Mouse (Mus musculus) neural tube, embryonic 12.5 days (tissue): ENCODE results near the gene Mpig6b. TPM values are rescaled to one million over a fixed set of nuclear protein-coding genes. Genes with fewer than 3 reads are reported as not detected.

Experiments used
- ATAC-seq: fragments of 200-750 bp; cut with Nextera tagmentation; 2 replicates; pipeline ENCODE4 v1.8.0; 2017; ENCODE audit warnings: low read depth, mild to moderate bottlenecking, moderate TSS enrichment, moderate library complexity; ENCODE audit not compliant: low FRiP score
- H3K27ac ChIP-seq: fragments of 300-500 bp; sonication (generic); 2 replicates; pipeline ENCODE4 v1.5.1; 2016
- H3K27me3 ChIP-seq: fragments of 300-500 bp; sonication (generic); replicated peaks from 2 replicates; pipeline ENCODE4 v1.6.1; 2016; ENCODE audit warnings: mild to moderate bottlenecking
- H3K36me3 ChIP-seq: fragments of 300-500 bp; sonication (generic); 2 replicates; pipeline ENCODE4 v1.6.1; 2016; ENCODE audit warnings: mild to moderate bottlenecking
- H3K4me1 ChIP-seq: fragments of 300-500 bp; sonication (generic); 2 replicates; pipeline ENCODE4 v1.6.1; 2016
- H3K4me2 ChIP-seq: fragments of 300-500 bp; sonication (generic); replicated peaks from 2 replicates; pipeline ENCODE4 v1.6.1; 2016; ENCODE audit warnings: mild to moderate bottlenecking
- H3K4me3 ChIP-seq: fragments of 300-500 bp; sonication (generic); 2 replicates; pipeline ENCODE4 v1.5.1; 2016
- H3K9ac ChIP-seq: fragments of 300-500 bp; sonication (generic); 2 replicates; pipeline ENCODE4 v1.6.1; 2016; ENCODE audit warnings: mild to moderate bottlenecking
- H3K9me3 ChIP-seq: fragments of 300-500 bp; sonication (generic); 2 replicates; pipeline ENCODE4 v1.6.1; 2016; ENCODE audit warnings: mild to moderate bottlenecking
- WGBS: fragments of 180-500 bp; shearing (Covaris S2); methylation state at CpG from one replicate; pipeline ENCODE4 v1.1.7; 2016; 5-methylcytosine and 5-hydroxymethylcytosine counted together
- polyA plus RNA-seq: library from polyadenylated mRNA; unstranded; fragments of >200 nt; fragmentation: Nextera tagmentation; extraction: Ambion mirVana; gene quantifications from 2 replicates; pipeline ENCODE4 v1.2.1, GENCODE M21; 2016

Mpig6b gene
- polyA plus RNA-seq, 1 experiment from 2014 or later, result 0.81 TPM

DNA sequence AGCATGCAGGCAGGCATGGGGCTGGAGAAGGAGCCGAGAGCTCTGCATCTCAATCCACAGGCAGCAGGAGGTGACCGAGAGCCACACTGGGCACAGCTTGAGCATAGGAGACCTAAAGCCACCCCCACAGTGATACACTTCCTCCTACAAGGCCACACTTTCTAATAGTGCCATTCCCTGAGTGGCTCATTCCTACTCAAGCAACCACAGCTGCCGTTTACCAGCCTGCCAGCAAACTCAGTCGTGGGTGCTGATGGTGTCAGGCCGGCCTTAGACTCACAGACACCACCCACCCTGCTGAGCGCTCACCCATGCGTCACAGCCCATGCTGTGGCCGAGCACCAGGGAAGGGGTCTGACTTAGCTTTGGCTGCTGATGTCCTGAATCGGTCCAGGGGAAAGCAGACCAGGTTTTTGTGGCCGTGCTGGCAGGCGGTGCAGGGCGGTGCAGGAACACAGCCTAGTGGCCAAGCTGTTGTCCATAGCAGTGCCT, 31.2 kb upstream of the Mpig6b start:
- Histone ChIP-seq H3K27me3 (no peaks in the 10 kb centered on the region), H3K4me2 (no peak overlapping the region), H3K9me3 (no peaks in the 10 kb centered on the region), H3K4me1 (no peaks in the 10 kb centered on the region), H3K36me3 (peaks cover 91% of the 10 kb centered on the region), H3K27ac (no peak overlapping the region), H3K4me3 (no peak overlapping the region), H3K9ac (no peak overlapping the region)
- 86% methylated on average over 12 of the region's 12 CpGs for WGBS
- ATAC-seq, result no peak

DNA sequence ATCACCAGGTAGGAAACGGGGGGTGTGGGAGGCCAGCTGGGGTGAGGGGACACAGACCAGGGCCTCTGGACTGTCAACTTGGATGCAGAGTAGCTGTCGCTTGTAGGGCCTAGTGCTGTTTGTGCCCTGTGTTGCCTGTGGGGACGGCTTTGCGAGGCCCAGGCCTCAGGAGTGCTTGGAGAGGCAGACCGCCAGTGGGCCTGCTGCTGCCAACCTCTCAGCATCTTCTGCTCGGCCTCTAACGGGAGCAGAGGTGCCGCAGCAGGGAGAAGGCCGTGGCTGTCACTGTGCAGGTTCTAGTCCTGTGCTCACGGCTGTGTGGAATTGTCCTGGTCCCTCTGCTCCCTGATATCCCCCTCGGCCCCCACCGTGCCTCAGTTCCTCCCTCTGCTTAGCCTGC, 30.6 kb upstream of the Mpig6b start:
- Histone ChIP-seq H3K4me3 (no peak overlapping the region), H3K9me3 (no peaks in the 10 kb centered on the region)
- no peak for ATAC-seq

DNA sequence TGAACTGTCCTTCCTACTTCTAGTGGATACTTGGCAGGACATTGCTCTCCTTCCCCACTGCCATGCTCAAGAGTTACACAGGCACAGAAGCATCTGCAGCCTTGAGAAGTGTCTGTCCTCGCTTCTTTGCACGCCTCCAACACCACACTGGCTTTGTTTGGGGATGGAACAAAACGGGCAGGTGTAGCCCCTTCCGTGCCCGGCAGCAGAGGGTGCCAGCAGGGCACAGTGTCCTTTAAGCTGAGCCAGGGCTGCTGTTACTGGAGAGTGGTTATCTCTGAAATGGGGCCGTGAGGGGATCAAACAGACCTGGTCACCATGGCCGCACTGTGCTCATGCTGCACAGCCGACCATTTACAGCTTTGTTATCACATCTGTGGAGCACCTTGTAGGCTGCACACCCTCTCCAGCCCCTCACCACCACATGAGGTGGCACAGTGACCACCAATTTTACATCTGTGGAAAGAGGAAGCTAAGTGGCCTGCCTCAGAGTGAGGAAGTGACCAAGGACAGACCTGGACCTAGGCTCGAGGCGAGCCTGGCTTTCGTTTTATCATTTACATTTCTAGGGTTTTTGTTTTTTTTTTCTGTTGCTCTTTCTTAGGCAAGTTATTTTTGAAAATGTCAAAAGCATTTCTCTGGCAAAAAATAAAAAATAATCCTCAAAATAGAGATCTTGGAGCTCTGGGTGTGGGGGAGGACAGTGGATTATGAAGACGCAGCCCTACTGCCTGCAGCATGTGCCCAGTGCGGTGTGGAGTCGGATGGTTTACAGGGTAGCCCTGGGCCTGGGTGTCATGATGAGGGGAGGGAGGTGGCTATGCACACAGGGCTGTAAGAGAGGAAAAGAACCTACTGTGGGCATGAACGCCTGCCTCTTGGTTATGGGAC, 28.7 kb upstream of the Mpig6b start:
- Histone ChIP-seq H3K36me3 (peaks cover 76% of the 10 kb centered on the region), H3K9ac (0 out of 2 replicates have a peak overlapping the region, but pooled peaks have one; percentile 29)

More for the DNA sequence above, 30.6 kb upstream of the Mpig6b start:
- no peak overlapping the region for H3K27ac ChIP-seq
- H3K4me1 ChIP-seq, result no peaks in the 10 kb centered on the region
- H3K36me3 ChIP-seq, result peaks cover 91% of the 10 kb centered on the region
- H3K27me3 ChIP-seq, result no peaks in the 10 kb centered on the region
- WGBS, result 85% methylated on average over 12 of the region's 12 CpGs
- no peak overlapping the region for H3K9ac ChIP-seq
- no peak overlapping the region for H3K4me2 ChIP-seq

DNA sequence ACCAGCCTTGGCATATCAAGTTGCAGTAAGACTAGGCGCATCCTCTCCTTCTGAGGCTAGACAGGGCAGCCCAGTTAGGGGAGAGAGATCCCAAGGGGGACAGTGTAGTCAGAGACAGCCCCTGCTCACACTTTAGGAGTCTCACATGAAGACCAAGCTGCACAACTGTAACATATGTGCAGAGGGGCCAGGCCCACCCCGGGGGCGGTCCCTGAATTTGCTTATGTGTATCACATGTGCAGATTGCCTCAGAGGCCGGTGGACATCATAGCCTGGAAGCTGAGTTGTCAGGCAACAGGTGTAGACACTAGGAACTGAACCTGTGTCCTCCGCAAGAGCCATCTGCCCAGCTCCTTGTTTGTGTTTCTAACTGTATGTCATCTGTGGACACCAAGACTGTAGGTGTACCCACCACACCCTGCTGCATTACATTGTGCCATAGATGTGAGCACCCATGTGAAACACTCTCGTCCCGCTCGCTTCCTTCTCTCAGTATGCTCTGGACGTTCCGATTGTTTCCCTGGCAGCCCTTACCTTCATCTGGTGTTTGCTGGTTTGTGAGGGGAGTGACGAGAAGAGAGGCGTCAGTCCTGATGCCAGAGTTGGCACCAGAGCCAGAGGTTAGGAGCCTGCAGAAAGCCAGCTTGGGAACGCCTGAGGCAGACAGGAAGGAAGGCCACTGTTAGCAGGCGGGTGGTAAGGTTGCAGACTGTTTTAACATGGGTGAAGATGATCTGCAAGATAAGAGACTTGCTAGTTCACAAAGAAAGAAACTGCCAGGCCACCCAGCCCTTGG, 26.6 kb upstream of the Mpig6b start:
- peaks cover 59% of the 10 kb centered on the region for H3K36me3 ChIP-seq
- H3K9ac ChIP-seq, result no peak overlapping the region
- no peak overlapping the region for H3K27ac ChIP-seq

More for the DNA sequence above, 28.7 kb upstream of the Mpig6b start:
- ATAC-seq, result no peak
- Histone ChIP-seq H3K27me3 (no peaks in the 10 kb centered on the region), H3K4me1 (peaks cover 12% of the 10 kb centered on the region), H3K9me3 (no peaks in the 10 kb centered on the region), H3K27ac (no peak overlapping the region), H3K4me3 (no peak overlapping the region), H3K4me2 (no peak overlapping the region)
- WGBS, result 93% methylated on average over 15 of the region's 15 CpGs

DNA sequence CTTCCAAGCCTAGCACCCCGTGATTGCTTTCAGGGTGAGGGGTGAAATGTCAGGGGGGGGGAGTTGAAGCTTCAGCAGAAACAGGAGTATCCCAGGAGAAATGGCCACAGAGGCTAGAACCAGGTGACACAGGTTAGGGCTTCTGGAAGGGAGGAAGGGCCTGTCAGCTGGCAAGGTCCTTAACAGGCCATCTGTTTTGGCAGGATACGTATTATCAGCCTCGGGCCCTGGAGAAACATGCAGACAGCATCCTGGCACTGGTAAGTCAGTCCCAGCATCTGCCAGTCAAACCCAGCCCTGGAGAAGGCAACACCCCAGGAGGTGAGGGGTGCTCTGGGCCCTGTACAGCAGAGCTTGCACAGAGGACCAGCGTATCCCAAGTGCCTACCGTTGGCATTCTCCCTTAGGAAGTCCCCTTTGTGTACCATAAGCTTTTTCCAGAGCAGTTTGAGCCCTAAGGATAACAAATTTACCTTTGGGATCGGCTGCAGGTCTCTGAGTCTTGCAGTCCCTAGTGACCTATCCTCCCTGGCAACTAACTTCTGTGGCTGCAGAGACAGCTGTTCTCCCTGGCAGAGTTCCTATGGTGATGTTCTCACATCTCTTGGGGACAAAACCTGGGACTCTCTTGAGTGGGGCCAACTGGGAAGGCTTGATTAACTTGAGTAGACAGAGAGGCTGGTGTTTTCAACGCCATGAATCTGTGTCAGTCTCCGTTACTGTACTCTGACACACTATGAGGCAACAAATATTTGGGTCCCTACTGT, 24.4 kb upstream of the Mpig6b start:
- Histone ChIP-seq H3K36me3 (peaks cover 39% of the 10 kb centered on the region), H3K4me1 (peaks cover 14% of the 10 kb centered on the region), H3K4me3 (peak overlapping the region; percentile 61), H3K9ac (peak overlapping the region; percentile 88), H3K9me3 (no peaks in the 10 kb centered on the region), H3K4me2 (peak overlapping the region; percentile 66), H3K27me3 (no peaks in the 10 kb centered on the region), H3K27ac (peak overlapping the region; percentile 32; the same call in 1 of the 2 replicates)
- ATAC-seq, result no peak
- WGBS, result 72% methylated on average over 8 of the region's 8 CpGs

More for the DNA sequence above, 26.6 kb upstream of the Mpig6b start:
- no peak overlapping the region for H3K4me3 ChIP-seq
- ATAC-seq, result no peak
- no peaks in the 10 kb centered on the region for H3K9me3 ChIP-seq
- H3K4me1 ChIP-seq, result peaks cover 14% of the 10 kb centered on the region
- no peak overlapping the region for H3K4me2 ChIP-seq
- no peaks in the 10 kb centered on the region for H3K27me3 ChIP-seq
- WGBS, result 94% methylated on average over 14 of the region's 14 CpGs

DNA sequence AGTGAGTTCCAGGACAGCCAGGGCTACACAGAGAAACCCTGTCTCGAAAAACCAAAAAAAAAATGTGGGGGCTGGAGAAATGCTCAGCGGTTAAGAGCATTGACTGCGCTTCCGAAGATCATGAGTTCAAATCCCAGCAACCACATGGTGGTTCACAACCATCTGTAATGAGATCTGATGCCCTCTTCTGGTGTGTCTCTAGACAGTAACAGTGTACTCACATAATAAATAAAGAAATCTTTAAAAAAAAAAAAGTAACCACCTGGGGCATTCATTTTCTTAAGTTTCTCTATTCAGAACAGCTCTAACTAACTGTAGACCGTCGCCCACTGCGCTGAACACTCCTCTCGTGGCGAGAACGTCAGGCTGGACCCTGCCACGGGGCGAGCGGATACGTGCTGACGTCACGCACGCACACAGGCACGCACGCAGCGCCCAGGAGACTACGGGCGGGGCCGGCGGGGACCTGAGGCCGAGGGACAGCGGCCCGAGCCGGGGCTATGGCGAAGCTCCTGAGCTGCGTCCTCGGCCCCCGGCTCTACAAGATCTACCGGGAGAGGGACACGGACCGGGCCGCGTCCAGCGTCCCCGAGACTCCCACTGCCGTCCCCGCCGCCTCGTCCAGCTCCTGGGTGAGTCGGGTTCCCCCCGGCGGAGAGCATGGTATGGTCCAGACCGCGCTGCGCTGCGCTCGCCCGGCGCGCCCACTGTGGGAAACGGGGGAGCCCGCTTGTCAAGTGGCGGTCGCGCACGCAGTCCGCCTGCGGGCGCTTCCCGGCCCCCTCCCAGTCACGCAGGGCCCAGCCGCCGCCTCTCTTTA, 23.1 kb upstream of the Mpig6b start, which contains the start of gene Abhd16a:
TSS of gene Abhd16a (plus strand) at position 439 of the 820 bp plus-strand sequence.
- Histone ChIP-seq H3K9ac (peak within 1 kb of the TSS; percentile 88), H3K27ac (peak within 1 kb of the TSS; percentile 87), H3K9me3 (no peaks in the 10 kb centered on the region), H3K27me3 (no peaks in the 10 kb centered on the region), H3K4me1 (peaks cover 14% of the 10 kb centered on the region), H3K4me2 (peak within 1 kb of the TSS; percentile 66), H3K36me3 (peaks cover 27% of the 10 kb centered on the region), H3K4me3 (peak within 1 kb of the TSS; percentile 61)
- ATAC-seq, result peak; percentile 98
- 3% methylated on average over 67 of the region's 67 CpGs for WGBS

DNA sequence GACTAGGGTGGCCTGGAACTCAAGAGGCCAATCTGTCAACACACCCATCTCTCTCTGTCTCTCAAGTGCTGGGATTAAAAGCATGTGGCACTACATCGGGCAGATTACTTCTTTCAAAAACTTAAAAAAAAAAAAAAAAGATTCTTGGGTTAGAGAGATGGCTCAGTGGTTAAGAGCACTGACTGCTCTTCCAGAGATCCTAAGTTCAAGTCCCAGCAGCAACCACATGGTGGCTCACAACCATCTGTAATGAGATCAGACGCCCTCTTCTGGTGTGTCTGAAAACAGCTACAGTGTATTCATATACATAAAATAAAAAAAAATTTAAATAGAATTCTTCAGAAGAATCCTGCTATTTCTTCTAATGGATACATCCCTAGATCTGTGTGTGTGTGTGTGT, 22.2 kb upstream of the Mpig6b start:
- Histone ChIP-seq H3K36me3 (peaks cover 19% of the 10 kb centered on the region), H3K9me3 (no peaks in the 10 kb centered on the region), H3K4me1 (peaks cover 14% of the 10 kb centered on the region), H3K4me3 (no peak overlapping the region), H3K27me3 (no peaks in the 10 kb centered on the region), H3K27ac (no peak overlapping the region), H3K9ac (no peak overlapping the region), H3K4me2 (no peak overlapping the region)
- 55% methylated on average over 2 of the region's 2 CpGs for WGBS
- ATAC-seq, result no peak

DNA sequence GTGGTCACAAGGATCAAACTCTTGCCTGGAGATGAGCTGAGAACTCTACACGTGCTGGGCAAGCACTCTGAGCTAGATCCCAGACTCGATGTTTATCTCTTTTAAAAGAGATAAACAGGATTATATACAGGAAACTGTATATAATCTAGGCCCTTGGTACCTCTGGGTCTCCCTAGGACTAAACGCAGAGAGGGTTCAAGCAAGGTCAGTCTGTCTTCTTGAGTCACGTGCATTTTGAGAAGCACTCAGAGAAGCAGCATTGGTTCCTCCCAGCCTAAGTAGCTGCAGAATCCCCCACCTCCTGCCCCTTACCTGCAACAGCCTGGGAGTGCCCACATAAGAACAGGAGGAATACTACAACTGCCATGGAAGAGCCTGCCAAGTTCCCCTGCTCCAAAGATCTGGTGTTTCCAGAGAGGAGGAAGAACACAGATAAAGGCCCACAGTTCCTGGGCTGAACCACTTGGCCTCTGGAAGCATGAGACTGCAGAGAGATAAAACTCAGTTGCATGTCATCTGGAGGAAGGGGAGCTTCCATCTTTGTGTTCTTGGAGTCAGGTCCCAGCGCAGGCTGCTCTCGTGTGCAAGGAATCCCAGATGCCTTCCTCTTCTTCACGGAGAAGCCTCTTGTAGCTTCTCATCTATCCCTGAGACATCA, 19.4 kb upstream of the Mpig6b start, which contains the start of gene Ly6g6f:
TSS of gene Ly6g6f (minus strand) at position 403 of the 658 bp plus-strand sequence.
- Histone ChIP-seq H3K4me1 (peaks cover 8% of the 10 kb centered on the region), H3K9me3 (no peaks in the 10 kb centered on the region), H3K4me2 (no peak within 1 kb of the TSS), H3K27me3 (no peaks in the 10 kb centered on the region), H3K27ac (no peak within 1 kb of the TSS), H3K36me3 (no peaks in the 10 kb centered on the region), H3K9ac (no peak within 1 kb of the TSS), H3K4me3 (no peak within 1 kb of the TSS)
- no peak for ATAC-seq
- WGBS, result 81% methylated on average over 7 of the region's 7 CpGs

DNA sequence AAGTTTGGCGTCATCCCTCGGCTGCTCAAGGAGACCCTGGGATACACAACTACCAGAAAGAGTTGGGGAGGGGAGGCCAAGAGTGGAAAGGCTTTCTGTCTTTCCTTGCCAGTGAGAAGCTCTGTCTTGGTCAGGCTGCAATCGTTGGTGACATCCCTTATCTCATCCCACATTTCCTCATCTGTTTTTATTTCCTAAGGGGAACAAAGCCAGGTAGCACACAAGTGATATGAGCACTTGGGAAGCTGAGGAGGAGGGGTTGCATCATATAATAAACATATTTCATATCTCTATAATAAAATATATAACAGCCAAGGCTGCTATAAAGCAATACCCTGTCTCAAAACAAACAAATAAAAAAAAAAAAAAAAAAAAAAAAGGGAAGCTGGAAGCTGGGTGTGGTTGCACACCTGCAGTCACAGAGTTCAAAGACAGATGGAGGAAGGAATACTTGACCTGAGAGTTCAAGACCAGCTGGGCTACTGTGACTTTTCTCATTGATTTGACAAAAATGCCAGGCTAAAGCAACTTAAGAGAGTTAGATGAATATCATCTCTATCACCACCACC, 18.0 kb upstream of the Mpig6b start:
- no peak for ATAC-seq
- H3K27ac ChIP-seq, result no peak overlapping the region
- no peaks in the 10 kb centered on the region for H3K36me3 ChIP-seq
- no peaks in the 10 kb centered on the region for H3K4me1 ChIP-seq
- 76% methylated on average over 3 of the region's 3 CpGs for WGBS
- H3K4me2 ChIP-seq, result no peak overlapping the region
- no peaks in the 10 kb centered on the region for H3K9me3 ChIP-seq
- H3K27me3 ChIP-seq, result no peaks in the 10 kb centered on the region
- H3K9ac ChIP-seq, result no peak overlapping the region
- no peak overlapping the region for H3K4me3 ChIP-seq

DNA sequence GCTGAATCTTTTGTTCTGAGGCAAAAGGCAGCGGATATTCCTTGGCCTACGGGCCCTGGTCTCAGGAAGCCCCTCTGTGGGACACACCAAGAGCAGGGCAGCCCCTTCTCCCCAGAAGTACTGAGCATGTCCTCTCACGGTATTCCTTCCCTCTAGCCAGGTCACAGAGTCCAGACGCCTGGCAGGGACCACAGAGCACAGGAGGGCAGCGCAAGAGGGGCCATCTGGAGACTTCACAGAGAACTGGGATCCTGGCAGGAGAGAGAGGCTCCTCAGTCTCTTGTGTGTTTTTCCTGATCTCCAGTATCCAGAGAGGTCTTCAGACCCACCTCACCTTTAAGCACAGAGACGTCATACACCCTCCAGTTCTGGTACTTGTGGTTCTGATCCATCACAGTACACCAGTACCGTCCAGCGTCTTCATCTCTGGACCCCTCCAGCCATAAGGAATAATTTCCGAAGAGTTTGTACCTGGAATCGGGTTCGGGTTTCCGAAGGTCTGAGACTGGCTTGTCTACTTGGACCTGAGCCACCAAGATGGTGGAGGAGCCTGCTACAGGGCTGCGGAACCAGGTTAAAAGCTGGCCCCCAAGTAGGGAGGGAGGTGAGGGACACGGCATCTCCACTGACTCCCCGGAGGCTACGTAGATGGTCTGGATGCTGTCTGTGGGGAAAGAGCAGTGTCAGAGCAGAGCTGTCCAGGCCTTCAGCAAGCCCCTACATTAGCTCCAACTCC, 17.0 kb upstream of the Mpig6b start:
- WGBS, result 83% methylated on average over 16 of the region's 16 CpGs

More for the DNA sequence above, 17.0 kb upstream of the Mpig6b start:
- Histone ChIP-seq H3K4me2 (no peak overlapping the region), H3K9ac (no peak overlapping the region), H3K4me3 (no peak overlapping the region), H3K36me3 (no peaks in the 10 kb centered on the region), H3K9me3 (no peaks in the 10 kb centered on the region), H3K27me3 (no peaks in the 10 kb centered on the region), H3K4me1 (peaks cover 1% of the 10 kb centered on the region), H3K27ac (no peak overlapping the region)
- no peak for ATAC-seq
